Mouse (Mus musculus): ENCODE results near the gene Olfr1295.

Olfr1295 gene

GRCm38 (mm10) chr2:111569581-111569980 lies at the start of gene Olfr1295:
TSS of gene Olfr1295 (minus strand) at chr2:111569681.
- DNase-seq (ENCODE audit: low read depth, low spot score), result no peak

- DNase-seq (ENCODE audit: low read depth, low spot score), result no peak
Measured at GRCm38 (mm10) chr2:111540191-111540590, 29.3 kb downstream of the Olfr1295 start, which contains the start of gene Olfr1294. TSS of gene Olfr1294 (minus strand) at chr2:111540291.

- no peak for DNase-seq (ENCODE audit: low read depth, low spot score)
Measured at GRCm38 (mm10) chr2:111524903-111525302, 44.6 kb downstream of the Olfr1295 start, which contains the start of gene Olfr1293-ps. TSS of gene Olfr1293-ps (plus strand) at chr2:111525203.

GRCm38 (mm10) chr2:111517451-111517850 lies 52.0 kb downstream of the Olfr1295 start:
- DNase-seq (ENCODE audit: low read depth, low spot score), result no peak
